Mouse (Mus musculus) forebrain, embryonic 10.5 days (tissue): ENCODE measurements around the gene Ms4a15. TPM values are rescaled to one million over a fixed set of nuclear protein-coding genes. Genes with fewer than 3 reads are reported as not detected.

ENCODE experiments used
- DNase-seq: peaks from one replicate; pipeline ENCODE4 v3.0.0-alpha.2; 2017; ENCODE audit warnings: low spot score; ENCODE audit errors: extremely low spot score
- H3K27ac ChIP-seq: fragments of 300-500 bp; sonication (generic); 2 replicates; pipeline ENCODE4 v1.5.1; 2016; ENCODE audit warnings: mild to moderate bottlenecking
- H3K27me3 ChIP-seq: fragments of 300-500 bp; sonication (generic); 2 replicates; pipeline ENCODE4 v1.6.1; 2016; ENCODE audit warnings: mild to moderate bottlenecking; ENCODE audit not compliant: poor library complexity, severe bottlenecking
- H3K36me3 ChIP-seq: fragments of 300-500 bp; sonication (generic); replicated peaks from 2 replicates; pipeline ENCODE4 v1.6.1; 2016; ENCODE audit warnings: mild to moderate bottlenecking, moderate library complexity
- H3K4me1 ChIP-seq: fragments of 300-500 bp; sonication (generic); 2 replicates; pipeline ENCODE4 v1.6.1; 2016
- H3K4me3 ChIP-seq: fragments of 300-500 bp; sonication (generic); 2 replicates; pipeline ENCODE4 v1.5.1; 2016; ENCODE audit warnings: mild to moderate bottlenecking, moderate library complexity
- H3K9me3 ChIP-seq: fragments of 300-500 bp; sonication (generic); 2 replicates; pipeline ENCODE4 v1.6.1; 2016; ENCODE audit warnings: mild to moderate bottlenecking, moderate library complexity
- WGBS: fragments of 180-500 bp; shearing (Covaris S2); methylation state at CpG from one replicate; pipeline ENCODE4 v1.1.7; 2016; 5-methylcytosine and 5-hydroxymethylcytosine counted together
- polyA plus RNA-seq: library from polyadenylated mRNA; unstranded; fragments of >200 nt; fragmentation: Nextera tagmentation; extraction: Ambion mirVana; gene quantifications from 2 replicates; pipeline ENCODE4 v1.2.1, GENCODE M21; 2016

Ms4a15 gene
- polyA plus RNA-seq, 1 experiment from 2014 or later, result not detected

GRCm38 (mm10) chr19:10979184-10980168, 13.6 kb downstream of the Ms4a15 start:
- H3K4me3 ChIP-seq, result peak overlapping the region; percentile 13; the same call in 1 of the 2 replicates
- WGBS, result 14% methylated on average over 18 of the region's 18 CpGs
- no peaks in the 10 kb centered on the region for H3K9me3 ChIP-seq
- H3K27me3 ChIP-seq, result 0 out of 2 replicates have a peak, but pooled peaks cover 7% of the 10 kb centered on the region
- H3K36me3 ChIP-seq, result no peaks in the 10 kb centered on the region
- DNase-seq, result peak; percentile 76
- H3K27ac ChIP-seq, result peak overlapping the region; percentile 51
- peaks cover 10% of the 10 kb centered on the region for H3K4me1 ChIP-seq

- peaks cover 10% of the 10 kb centered on the region for H3K4me1 ChIP-seq
- peaks cover 9% of the 10 kb centered on the region; the same call in 1 of the 2 replicates for H3K9me3 ChIP-seq
- 56% methylated on average over 4 of the region's 4 CpGs for WGBS
- 0 out of 2 replicates have a peak, but pooled peaks cover 7% of the 10 kb centered on the region for H3K27me3 ChIP-seq
- no peak for DNase-seq
- H3K36me3 ChIP-seq, result no peaks in the 10 kb centered on the region
- H3K4me3 ChIP-seq, result no peak overlapping the region
- no peak overlapping the region for H3K27ac ChIP-seq
Observed at GRCm38 (mm10) chr19:10976318-10976717, 16.7 kb downstream of the Ms4a15 start.

- no peak overlapping the region for H3K4me3 ChIP-seq
- DNase-seq, result no peak
- H3K4me1 ChIP-seq, result peaks cover 10% of the 10 kb centered on the region
- no peak overlapping the region for H3K27ac ChIP-seq
- 84% methylated on average over 2 of the region's 2 CpGs for WGBS
- H3K9me3 ChIP-seq, result peaks cover 14% of the 10 kb centered on the region; the same call in 1 of the 2 replicates
- 0 out of 2 replicates have a peak, but pooled peaks cover 7% of the 10 kb centered on the region for H3K27me3 ChIP-seq
- H3K36me3 ChIP-seq, result no peaks in the 10 kb centered on the region
Observed at GRCm38 (mm10) chr19:10975187-10975586, 17.9 kb downstream of the Ms4a15 start.

DNA sequence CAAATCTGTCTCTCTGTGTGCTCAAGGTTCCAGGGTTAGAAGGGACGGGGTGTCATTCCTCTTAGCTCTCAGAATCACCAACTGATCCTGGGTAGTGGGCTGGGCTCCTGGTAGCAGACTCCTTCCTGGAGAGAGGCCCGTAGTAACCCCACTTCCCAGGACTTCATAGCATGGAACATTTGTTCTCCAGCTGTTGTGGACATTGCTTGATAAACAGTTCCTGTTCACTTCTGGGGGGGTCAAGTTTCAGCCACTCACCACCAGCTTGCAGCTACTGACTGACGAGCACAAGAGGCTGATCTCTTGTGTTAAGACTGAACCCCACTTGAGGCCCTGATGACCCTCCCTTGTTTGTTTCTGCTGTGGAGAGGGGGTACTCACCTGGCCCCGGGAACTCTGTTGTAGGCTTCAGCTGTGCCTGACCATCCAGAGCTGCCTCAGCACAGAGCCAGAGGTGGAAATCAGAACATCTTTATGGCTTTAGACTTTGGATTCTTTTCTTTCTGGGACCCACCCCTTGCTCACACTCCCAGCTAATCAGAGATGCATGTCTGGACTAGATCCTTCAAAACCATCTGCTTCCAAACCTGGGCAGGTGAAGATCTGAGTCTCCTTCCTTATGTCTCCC, 18.7 kb downstream of the Ms4a15 start, which contains the start of gene Ms4a10:
TSS of gene Ms4a10 (minus strand) at position 433 of the 628 bp plus-strand sequence.
- DNase-seq, result no peak
- 73% methylated on average over 4 of the region's 4 CpGs for WGBS
- H3K36me3 ChIP-seq, result no peaks in the 10 kb centered on the region
- 0 out of 2 replicates have a peak, but pooled peaks cover 7% of the 10 kb centered on the region for H3K27me3 ChIP-seq
- no peak within 1 kb of the TSS for H3K4me3 ChIP-seq
- H3K4me1 ChIP-seq, result peaks cover 4% of the 10 kb centered on the region
- peaks cover 14% of the 10 kb centered on the region; the same call in 1 of the 2 replicates for H3K9me3 ChIP-seq
- H3K27ac ChIP-seq, result no peak within 1 kb of the TSS

GRCm38 (mm10) chr19:10973187-10973586, 19.9 kb downstream of the Ms4a15 start:
- H3K27me3 ChIP-seq, result 0 out of 2 replicates have a peak, but pooled peaks cover under 1% of the 10 kb centered on the region
- peaks cover 14% of the 10 kb centered on the region; the same call in 1 of the 2 replicates for H3K9me3 ChIP-seq
- H3K27ac ChIP-seq, result no peak overlapping the region
- no peak overlapping the region for H3K4me3 ChIP-seq
- DNase-seq, result no peak
- H3K4me1 ChIP-seq, result no peaks in the 10 kb centered on the region
- no peaks in the 10 kb centered on the region for H3K36me3 ChIP-seq
- 67% methylated on average over 2 of the region's 2 CpGs for WGBS

- Histone ChIP-seq H3K27me3 (no peaks in the 10 kb centered on the region), H3K27ac (no peak overlapping the region), H3K4me3 (no peak overlapping the region), H3K36me3 (no peaks in the 10 kb centered on the region), H3K9me3 (peaks cover 14% of the 10 kb centered on the region; the same call in 1 of the 2 replicates), H3K4me1 (no peaks in the 10 kb centered on the region)
- DNase-seq, result no peak
- 26% methylated on average over 3 of the region's 3 CpGs for WGBS
Observed at GRCm38 (mm10) chr19:10972660-10973059, 20.4 kb downstream of the Ms4a15 start.

GRCm38 (mm10) chr19:10970457-10970856, 22.6 kb downstream of the Ms4a15 start:
- Histone ChIP-seq H3K36me3 (no peaks in the 10 kb centered on the region), H3K4me3 (no peak overlapping the region), H3K4me1 (no peaks in the 10 kb centered on the region), H3K9me3 (peaks cover 14% of the 10 kb centered on the region; the same call in 1 of the 2 replicates), H3K27ac (no peak overlapping the region), H3K27me3 (no peaks in the 10 kb centered on the region)
- no peak for DNase-seq
- WGBS, result 84% methylated on average over 3 of the region's 3 CpGs

DNA sequence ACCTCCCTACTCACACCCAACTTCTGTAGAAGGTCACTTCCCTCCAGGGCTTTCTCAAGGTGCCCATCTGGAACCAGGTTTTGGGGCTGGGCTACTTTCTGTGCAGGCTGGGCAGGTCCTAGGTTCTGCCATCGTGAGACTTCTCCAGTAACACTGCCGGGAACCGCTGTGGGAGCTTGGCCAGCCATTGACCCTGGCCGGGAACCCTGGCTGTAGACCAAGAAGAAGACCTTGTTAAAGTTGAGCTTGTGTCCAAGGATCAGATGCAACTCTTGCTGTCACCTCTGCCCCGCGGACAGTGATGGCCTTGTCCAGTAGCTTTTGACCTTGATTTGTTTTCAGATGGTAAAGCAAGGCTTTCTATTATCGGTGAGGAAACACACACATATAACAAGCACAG, 24.5 kb downstream of the Ms4a15 start:
- no peaks in the 10 kb centered on the region for H3K4me1 ChIP-seq
- H3K27me3 ChIP-seq, result no peaks in the 10 kb centered on the region
- H3K36me3 ChIP-seq, result no peaks in the 10 kb centered on the region
- no peak overlapping the region for H3K27ac ChIP-seq
- no peak overlapping the region for H3K4me3 ChIP-seq
- DNase-seq, result no peak
- WGBS, result 91% methylated on average over 7 of the region's 7 CpGs
- H3K9me3 ChIP-seq, result peaks cover 14% of the 10 kb centered on the region; the same call in 1 of the 2 replicates

DNA sequence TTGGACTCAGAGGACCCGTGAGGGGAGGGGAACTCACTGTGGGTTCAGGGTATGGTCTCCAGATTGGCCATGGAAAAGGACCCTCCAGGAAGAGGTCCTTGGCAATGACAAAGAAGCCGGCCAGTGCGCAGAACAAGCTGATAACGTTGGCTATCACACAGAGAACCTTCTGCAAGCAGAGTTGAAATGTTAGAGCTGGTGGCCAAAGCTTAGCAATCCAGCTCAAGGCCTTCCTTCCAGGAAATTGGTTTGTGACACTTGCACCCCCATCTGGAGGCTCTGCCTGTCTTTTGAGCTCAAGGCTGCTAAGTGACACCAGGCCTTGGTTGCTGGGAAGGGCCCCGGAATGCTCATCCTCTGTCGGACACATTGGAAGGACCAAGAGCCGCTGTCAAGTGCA, 27.3 kb downstream of the Ms4a15 start:
- Histone ChIP-seq H3K27ac (no peak overlapping the region), H3K36me3 (no peaks in the 10 kb centered on the region), H3K27me3 (no peaks in the 10 kb centered on the region), H3K4me3 (no peak overlapping the region), H3K4me1 (no peaks in the 10 kb centered on the region), H3K9me3 (0 out of 2 replicates have a peak, but pooled peaks cover under 1% of the 10 kb centered on the region)
- 92% methylated on average over 7 of the region's 7 CpGs for WGBS
- no peak for DNase-seq

GRCm38 (mm10) chr19:10959978-10960346, 33.1 kb downstream of the Ms4a15 start:
- Histone ChIP-seq H3K36me3 (no peaks in the 10 kb centered on the region), H3K27me3 (no peaks in the 10 kb centered on the region), H3K9me3 (no peaks in the 10 kb centered on the region), H3K4me1 (peaks cover 7% of the 10 kb centered on the region), H3K27ac (no peak overlapping the region), H3K4me3 (no peak overlapping the region)
- 46% methylated on average over 12 of the region's 12 CpGs for WGBS
- DNase-seq, result no peak

DNA sequence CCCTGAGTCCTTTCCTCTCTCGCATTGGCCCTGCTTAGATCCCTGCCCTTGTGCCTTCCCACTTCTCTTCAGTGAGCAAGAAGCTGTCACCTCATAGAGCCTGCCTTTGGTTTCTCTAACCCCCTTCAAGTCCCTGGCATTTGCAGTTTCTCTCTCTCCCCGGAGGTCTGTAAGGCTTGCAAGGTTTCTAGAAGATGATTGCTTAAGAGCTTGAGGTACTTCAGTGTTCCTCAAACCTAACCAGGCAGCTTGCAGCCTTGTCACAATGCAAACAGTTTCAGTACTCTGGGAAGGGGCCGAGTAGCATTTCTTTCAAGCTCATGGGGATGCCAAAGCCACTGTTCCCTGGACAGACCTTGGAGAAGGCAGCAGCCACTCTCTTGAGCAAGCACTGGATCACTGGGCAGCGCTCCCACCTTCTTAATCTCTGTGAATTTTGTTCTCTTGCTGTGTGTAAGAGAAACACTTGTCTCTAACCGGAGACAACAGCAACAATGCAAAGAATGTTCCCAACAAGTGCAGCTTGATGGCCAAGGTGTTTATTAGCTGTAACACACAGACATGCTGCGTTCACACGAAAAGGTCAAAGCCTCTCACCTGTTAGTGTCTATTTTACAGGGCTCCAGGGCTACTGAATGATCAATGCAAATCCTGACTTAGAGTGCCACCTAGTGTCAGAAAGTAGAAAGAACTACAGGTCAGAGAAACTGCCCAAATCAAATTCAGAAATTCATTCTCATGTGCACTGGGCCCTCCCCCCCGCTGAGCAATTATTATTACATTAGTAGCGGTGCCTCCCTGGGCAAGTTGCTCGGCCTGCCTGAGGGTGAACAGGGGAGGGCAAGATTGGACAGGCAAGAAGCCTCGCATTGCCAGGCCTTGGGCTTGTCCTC, 33.7 kb downstream of the Ms4a15 start:
- peaks cover 7% of the 10 kb centered on the region for H3K4me1 ChIP-seq
- H3K4me3 ChIP-seq, result no peak overlapping the region
- H3K36me3 ChIP-seq, result no peaks in the 10 kb centered on the region
- H3K27me3 ChIP-seq, result no peaks in the 10 kb centered on the region
- WGBS, result 38% methylated on average over 11 of the region's 11 CpGs
- peak; percentile 43 for DNase-seq
- no peaks in the 10 kb centered on the region for H3K9me3 ChIP-seq
- no peak overlapping the region for H3K27ac ChIP-seq
